Mouse (Mus musculus) MN1 (cell line): ENCODE results near the gene Mfap4.
A peak's percentile ranks its signal among the peaks of the same experiment; 100 is the strongest.

Experiments
- DNase-seq: peaks from one replicate; pipeline ENCODE4 v3.0.0-alpha.2; 2016; ENCODE audit warnings: low spot score

Mfap4 gene

DNA sequence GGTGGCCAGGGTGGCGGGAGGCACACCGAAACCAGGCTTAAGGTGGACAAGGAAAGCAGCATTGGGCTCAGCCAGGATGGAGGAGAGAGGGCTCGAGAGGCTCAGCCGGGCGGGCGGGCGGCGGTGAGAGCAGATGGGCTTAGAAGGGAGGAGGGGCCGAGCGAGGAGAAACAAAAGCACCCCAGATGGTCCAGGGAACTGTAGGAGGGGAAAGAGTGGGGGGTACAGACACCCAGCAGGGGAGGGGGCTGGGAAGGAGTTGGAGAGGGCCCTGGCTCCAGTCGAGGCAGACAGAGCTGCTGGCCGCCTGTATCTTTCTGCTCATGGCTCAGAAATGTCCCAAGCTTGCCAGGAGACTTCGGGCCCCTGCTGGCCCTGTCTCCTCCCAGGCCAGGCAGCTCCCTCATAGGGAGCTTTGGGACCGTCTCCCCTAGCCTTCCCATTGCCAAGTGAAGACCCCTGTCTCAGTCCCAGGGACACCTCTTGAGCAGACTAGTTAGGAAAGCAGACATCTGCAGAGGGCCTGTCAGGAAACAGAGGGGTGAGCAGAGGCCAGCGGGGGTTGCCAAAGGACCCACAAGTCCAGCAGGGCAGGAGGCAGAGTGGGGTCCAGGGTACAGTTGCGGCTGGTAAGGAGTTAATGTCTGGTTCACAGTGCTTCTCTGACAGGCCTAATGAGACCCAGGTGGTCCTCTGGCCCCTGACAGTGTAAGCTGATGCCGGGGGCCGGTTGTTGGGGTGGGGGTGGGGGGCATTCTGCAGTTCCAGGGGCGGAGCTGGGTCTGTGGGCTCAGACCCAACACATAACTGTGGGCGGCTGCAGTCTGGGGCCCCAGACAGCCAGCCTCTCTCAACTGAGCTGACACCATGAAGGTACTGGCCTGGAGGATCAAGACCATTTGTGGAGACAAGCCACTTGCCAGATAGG lies at the start of gene Mfap4:
Gene Mfap4, plus strand, starts transcription at position 819 of the 928 bp plus-strand sequence.
- DNase-seq: no peak

DNA sequence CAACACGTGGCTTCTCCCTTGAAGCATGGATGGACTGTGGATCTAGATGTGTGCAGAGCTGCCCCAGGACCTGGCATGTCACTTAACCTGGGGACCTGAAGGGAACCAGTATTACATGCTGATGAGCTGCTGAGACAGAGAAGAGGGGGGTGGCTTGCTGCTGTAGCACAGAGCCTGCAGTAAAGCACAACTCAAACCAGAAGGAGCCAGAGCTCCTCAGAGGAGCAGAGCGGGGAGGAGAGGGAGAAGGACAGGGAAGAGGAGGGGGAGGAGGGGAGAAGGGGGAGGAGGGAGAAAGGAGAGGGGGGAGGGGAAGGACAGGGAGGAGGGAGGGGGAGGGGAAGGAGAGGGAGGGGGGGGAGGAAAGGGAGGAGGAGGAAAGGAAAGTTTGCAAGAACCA lies 48.9 kb upstream of the Mfap4 start:
- no peak for DNase-seq

DNA sequence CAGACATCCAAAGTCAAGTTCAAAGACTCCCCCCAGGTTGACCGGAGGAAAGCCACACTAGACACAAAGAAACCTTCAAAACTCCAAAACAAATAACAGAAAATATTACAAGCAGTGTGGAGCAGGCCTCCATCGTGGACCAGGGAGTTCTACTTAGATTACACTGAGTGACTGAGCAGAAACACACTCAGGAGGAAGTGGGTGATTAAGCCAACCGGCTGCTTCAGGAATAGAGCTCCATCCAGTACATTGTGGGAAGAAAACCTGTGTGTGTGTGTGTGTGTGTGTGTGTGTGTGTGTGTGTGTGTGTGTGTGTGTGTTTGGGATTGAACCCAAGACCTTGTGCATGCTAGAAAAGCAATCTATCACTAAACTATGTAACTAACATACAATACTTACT lies 46.1 kb upstream of the Mfap4 start:
- DNase-seq: no peak

DNA sequence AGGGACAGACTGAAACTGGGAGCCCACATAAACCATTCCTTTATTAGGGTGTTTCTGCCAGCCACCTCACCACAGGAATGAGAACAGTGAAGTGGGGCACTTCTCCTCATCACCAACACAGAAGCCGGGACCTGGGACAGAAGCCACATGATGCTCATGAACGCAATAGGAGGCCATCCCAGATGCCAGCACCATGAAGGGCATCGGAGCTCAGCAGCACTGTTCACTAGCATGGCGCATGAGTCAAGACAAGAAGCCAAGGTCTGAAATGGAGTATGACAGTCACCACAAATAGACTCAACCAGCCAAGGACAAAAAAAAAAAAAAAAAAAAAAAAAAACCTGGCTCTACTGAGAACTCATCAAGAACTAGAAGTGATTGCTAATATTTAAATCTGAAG lies 44.8 kb upstream of the Mfap4 start:
- DNase-seq: no peak

DNA sequence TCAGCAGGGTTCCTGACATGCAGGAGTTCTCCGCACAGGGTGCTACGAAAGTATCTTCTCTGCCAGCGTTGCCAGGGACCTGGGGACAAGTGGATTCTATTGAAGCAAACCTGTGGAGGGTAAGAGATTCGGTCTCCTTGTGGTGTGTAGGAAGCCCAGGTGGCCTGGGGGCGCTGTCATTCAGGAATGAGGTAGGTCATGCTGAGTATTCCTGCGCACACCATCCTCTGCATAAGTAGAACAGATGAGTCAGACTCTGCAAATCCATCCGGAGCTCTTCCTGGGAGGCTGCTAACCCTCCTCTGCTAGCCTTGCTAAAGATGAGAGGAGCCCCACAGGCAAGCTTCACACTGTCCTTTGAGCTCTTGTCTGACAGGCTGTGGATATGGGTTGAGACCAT lies 43.6 kb upstream of the Mfap4 start:
- DNase-seq: no peak

DNA sequence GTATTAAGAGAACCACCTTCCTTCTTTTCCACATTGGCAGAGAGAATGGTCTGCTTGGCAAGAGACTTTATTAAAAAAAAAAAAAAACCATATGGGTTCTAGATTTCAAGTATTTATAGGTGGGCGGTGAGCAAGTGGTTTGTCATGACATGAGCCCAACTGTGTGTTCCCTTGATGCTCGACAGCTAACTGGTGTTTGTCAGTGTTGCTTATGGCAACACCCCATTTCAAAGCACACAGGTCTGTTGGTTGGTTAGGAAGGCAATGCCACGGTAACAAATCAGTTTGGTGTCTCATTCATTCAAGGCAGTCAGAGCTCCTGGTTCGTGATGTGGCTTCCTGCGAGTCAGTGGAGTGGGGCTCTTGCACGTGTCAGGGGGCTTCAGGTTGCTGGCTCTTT lies 41.4 kb upstream of the Mfap4 start:
- DNase-seq: no peak

DNA sequence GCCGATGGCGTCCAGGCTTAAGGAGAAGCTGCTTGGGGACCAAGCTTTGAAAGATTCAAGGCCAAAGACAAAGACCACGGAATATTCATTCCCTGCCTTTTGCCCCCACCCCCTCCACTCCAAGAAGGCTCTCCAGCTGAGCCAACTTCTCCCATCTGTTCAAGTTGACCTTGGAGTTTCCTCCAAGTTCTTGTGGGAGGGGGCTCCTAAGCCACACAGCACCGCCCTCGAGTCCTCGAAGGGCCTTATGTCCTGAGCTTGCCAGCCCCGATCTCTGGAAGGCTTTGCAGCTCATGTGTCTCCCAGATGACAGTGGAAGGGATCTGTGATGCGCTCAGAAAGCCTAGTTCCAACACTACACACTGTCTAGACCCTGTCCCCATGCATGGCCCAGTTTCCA lies 37.9 kb upstream of the Mfap4 start:
- DNase-seq: no peak

DNA sequence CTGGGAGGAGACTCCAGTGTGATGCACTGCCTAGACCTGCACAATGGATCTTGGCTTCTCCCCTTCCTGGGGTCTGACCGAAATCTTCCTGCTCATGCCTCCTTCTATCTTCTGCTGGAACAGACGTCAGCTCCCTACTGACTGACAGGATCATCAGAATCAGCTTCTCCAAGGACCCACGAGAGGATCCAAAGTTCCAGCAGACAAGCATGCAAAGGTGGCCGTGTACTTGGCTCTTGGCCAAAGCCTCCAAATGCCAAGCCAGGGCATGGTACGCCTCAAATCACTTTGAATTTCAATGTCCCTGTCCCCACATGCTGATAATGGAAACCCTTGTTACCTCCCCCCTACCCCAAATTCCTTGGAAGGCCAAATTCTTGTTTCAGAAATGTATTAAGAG lies 37.2 kb upstream of the Mfap4 start:
- no peak for DNase-seq

DNA sequence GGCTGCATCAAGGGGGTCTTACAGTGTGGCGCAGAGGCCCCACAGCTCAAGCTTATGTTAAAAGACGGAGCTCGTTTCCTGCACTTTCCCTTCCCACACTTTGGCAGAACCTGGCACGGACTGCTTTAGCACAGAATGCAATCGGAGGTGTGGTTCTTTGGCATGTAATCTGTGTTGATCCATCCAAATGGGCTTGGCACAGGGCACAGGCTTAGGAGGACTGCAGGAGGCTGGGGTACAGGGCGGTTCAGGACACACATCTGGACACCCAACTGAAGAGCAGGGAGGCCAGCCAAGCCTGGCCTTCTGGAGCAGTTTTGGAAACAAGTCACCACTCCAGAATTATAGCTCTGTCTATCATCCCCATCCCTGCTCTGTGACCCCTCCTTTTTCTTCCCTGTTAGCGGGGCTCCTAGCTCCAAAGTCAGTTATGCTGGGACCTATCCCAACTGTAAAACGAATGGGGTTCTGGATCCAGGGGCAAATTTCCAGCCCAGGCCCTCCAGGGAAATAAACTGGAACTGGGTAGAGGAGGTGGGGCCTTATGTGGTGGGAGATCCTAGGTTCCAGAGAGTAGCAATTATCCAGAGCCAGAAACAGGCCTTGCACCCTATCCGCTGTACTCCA lies 36.5 kb upstream of the Mfap4 start:
- no peak for DNase-seq

DNA sequence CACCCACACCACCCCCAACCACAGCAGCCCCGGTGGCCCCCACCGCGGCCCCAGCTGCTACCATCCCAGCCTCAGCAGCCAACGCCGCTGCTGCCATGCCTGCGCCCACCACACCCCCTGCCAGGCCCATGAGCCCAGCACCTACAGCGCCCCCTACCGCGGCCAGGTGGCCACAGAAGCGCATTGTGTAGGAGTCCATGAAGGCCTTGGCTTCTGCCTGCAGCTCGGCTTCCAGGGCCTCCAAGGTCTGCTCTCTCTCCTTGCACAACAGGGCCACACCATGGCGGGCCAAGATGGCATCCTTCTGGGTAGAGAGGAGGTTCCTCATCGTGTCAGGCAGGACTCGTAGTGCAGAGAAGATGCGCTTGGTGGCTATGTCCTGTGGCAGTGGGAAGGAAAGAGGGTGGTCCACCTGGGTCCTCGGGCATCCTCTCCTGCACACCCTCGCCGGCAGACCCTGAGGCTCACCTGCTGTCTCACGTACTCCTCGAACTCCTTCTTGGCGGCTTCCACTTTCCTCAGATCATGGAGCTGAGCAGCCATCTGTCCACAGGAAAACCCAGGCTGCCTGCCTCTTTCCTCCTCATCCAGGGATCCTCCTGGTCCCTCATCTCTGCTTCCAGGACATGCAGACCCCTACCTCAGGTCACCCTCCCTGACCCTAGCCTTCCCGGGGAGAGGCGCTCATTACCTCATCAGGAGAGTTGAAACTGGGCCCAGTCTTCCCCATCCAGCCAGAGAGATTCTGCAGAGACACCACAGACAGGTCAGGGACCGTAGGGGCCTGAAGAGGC lies 35.5 kb upstream of the Mfap4 start:
- no peak for DNase-seq

DNA sequence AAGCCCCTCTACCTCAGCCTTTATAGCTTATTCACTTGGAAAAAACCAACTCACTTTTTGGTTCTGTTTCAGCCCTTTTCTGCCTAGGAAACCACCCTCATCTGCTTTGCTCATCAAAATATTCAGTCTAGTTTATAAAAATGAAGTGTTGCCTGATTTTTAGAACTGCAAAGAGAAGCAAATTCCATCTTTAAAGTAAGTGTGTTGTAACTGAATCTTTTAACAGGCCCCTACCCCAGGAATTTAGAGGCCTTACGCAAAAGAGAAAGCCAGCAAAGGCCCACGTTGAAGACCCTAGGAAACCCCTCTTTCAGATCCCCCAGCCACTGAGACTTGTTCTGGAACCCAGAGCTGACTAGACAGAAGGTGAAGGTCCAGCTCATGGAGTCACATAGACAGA lies 21.2 kb upstream of the Mfap4 start:
- no peak for DNase-seq

DNA sequence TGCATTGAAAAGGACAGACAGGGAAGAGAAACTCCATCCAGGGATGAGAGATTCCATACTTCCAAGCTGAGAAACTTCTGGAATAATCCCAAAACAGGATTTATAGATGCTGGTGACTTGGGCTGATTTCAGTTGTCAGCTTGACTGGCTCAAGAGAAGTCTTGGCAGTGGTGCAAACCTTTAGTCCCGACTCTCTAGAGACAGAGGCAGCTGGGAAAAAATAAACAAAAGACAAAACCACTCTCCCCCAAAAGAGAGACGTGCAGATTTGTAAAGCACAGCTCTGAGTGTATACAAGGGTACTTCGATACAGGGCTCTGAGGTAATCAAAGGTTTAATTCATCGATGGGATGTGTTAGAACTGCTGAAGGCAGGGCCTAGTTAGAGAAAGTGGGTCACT lies 19.8 kb upstream of the Mfap4 start:
- no peak for DNase-seq

DNA sequence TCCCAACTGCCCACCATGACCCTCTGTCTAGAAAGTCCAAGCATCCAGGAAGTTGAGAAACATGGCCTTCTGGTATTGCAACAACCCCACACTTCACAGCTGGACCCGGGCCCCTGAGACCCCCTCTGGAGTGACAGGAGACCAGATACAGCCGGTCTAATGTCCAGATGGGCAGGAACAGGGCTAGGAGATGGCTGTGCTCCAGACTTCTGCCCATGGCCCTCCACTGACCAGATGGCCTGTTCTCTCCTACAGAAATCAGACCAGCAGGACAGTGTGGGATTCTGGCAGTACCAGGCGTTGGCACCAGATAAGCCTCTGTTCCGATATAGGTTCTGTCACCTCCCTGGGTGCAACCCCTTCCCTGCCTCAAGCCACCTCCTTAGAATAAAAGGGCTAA lies 16.7 kb upstream of the Mfap4 start:
- peak; percentile 49 for DNase-seq

DNA sequence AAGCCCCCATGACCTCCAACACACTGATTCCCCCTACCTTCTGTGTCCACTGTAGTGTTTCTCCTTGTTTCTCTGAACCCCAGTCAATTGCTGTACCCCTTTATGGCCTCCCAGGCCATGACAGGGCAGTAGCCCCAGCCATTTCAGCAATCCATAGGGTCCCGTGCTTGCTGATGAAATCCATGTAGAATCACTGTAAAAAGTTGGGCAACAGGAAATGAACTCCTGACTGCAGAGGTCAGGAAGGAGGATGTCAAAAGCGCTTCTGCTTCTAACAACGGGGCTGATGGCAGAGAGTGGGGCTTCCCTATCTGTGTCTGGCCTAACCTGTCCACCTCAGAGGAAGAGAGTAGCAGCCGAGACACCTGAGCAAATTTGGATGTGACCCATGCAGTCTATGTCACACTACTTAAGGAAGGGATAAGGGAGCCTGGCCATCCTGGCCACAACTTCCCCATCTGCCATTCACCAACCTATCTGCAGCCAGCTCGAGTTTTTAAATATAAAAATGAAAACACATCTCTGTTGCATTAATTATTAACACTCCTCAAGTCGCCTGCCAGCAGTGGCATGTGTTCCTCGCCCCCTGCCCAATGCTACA lies 15.8 kb upstream of the Mfap4 start:
- no peak for DNase-seq

DNA sequence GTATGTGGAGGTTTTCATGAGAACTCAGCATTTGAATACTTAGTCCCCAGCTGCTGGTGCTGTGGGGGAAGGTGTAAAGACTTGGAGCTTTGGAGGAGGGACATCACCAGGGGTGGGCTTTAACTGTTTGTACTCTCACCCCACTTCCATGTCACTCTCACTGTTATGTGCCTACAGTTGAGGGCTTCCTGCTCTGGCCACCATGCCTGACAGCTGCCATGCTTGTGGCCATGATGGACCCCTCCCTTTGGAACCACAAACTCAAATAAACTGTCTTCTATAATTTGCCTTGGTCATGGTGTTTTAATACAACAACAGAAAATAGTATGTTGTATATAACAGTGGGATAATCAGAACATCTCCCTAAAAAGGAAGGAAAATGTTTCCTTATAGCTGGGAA lies 14.4 kb upstream of the Mfap4 start:
- DNase-seq: no peak

DNA sequence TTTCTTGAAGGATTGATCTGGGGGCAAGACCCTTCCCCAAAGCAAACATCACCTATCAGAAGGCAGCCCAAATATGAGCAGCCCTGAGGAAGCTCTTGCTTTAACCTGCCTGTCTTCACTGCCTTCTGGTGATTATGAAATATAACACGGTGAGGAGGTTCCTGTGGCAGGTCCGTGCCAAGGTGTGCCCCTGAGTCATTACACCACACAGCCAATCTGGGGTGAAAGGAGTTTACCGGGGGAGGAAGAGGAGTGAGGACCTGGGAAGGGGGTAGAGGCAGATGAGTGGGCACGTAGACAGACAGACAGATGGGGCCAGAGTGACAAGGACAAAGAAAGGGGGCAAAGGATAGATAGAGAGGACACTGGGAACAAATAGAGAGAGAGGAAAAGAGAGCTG lies 11.6 kb upstream of the Mfap4 start:
- no peak for DNase-seq

DNA sequence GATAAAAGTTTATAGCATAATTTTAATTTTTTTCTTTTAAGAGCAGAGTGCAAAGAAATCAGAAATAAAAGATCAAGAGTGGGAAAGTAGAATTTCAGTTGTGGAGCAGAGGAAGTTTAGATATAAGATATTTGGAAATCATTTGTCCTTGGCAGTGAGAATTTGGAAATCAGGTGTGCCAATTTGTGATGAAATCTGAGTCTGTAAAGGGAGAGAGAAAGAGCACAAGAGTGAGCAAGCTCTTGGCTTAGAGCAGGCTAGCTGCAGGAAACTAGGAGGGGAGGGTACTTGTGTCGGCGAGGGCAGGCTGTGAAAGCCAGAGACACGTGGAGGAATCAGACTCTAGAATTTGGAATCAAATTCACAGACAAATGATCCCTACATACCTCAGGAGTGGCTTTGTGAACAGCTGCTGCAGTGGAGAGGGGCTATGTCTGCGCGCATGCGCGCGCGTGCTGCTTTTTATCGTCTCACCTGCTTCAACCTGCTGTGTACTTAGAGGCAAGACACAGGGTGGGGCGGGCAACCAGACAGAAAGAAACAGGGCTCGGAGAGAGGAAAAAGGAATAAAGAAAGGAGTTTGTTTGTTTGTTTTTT lies 8.3 kb upstream of the Mfap4 start:
- DNase-seq: no peak

DNA sequence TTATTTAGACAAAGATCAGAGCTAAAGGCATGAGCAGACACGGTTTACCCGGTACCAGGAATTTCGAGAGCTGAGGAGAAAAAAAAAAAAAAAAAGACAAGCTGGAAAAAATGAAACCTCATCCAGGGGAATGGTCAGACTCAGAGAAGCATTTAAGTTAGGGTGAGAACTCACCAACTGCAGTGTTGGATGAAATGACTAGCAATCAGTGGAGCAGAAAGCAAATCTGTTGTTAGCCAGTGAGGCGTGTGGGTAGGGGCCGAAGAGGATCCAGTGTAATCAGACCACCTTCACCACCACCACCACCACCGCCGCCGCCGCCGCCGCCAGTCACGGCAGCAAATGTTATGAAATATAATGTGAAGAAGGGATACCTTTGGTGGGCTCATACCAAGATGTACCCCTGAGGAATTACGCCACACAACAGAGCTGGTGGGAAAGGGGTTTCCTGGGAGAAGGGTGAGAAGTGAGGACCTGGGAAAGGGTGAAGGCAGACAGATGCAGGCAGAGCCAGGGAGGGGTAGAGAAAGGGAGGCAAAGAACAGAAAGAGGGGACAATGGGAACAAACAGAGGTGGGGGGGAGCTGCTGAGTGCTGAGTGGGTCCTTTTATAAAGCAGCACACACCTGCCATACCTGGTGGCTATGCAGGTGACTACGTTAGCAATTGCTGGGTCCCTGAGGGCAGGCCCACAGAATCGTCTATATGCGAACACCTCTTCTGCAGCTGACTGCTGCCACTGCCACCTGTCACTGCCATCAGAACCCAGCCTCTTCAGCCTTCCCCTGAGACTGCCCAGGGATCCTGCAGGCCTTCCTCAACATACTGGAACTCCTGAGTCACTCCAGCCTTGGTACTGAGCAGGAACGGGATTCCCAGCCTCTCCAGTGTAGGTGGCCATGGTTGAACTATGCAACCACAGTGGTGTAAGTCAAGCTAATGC lies 7.4 kb upstream of the Mfap4 start:
- no peak for DNase-seq

DNA sequence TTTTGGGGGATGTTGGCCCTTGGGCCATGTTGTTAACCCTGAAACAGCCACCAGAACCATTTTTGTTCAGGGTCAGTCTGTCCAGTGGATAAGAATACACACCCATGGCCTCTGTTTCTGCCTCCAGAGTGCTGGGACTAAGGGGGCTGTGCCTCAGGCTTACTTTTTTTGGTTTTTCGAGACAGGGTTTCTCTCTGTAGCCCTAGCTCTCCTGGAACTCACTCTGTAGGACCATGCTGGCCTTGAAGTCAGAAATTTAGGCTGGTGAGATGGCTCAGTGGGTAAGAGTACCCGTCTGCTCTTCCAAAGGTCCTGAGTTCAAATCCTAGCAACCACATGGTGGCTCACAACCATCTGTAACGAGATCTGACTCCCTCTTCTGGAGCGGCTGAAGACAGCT lies 6.4 kb upstream of the Mfap4 start:
- DNase-seq: no peak

DNA sequence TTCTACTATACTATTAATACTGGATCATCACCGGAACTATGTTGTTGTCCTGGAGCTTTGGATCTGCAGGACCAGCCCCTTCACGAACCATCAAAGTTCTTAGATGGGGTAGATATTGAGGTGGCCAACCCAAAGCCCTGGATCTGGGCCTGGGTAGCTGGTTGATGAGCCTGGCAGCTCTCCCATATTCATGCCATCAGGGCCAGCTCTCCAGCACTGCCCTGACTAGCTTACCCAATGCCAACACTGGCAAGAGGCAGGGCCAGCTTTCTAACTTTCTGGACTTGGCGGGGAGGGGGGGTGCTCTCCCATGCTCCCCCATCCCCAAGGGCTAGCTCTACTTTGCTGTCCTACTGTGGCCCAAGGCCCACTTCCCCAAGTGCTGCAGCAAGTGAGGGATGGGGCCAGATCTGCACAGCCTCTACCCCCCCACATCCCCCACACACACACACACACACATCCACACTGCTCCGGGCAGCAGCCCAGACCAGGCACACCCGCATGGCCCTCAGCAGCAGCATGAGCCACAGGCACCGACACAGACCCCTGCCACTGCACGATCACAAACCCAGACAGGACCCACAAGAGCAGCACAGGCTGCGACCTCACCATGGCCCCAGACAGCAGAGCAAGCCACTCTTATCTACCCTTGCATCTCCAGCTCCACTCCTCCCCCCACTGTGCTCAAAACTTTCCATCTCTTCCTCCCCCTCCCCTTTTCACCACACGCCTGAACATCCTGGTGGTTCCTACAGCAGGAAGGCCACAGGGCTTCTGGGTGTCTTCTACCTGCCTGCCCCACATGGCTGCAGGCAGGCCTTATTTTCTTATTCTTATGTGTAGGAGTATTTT lies 3.8 kb upstream of the Mfap4 start:
- DNase-seq: peak; percentile 21
